Mouse (Mus musculus) kidney, embryonic 16.5 days (tissue): ENCODE results near the gene Smc5. TPM values are rescaled to one million over a fixed set of nuclear protein-coding genes. Genes with fewer than 3 reads are reported as not detected.

ENCODE experiments used
- ATAC-seq: fragments of 200-750 bp; cut with Nextera tagmentation; 2 replicates; pipeline ENCODE4 v1.8.0; 2017; ENCODE audit warnings: moderate TSS enrichment; ENCODE audit not compliant: low FRiP score, low TSS enrichment
- H3K27ac ChIP-seq: fragments of 300-500 bp; sonication (generic); 2 replicates; pipeline ENCODE4 v1.5.1; 2014; ENCODE audit warnings: low read length
- H3K27me3 ChIP-seq: fragments of 300-500 bp; sonication (generic); 2 replicates; pipeline ENCODE4 v1.6.1; 2014; ENCODE audit warnings: low read length, control low read depth, mixed read lengths; ENCODE audit not compliant: insufficient read depth
- H3K36me3 ChIP-seq: fragments of 300-500 bp; sonication (generic); 2 replicates; pipeline ENCODE4 v1.6.1; 2014; ENCODE audit warnings: low read length, control low read depth, mixed read lengths; ENCODE audit not compliant: insufficient read depth
- H3K4me1 ChIP-seq: fragments of 300-500 bp; sonication (generic); 2 replicates; pipeline ENCODE4 v1.6.1; 2014; ENCODE audit warnings: low read length, control low read depth, mixed read lengths; ENCODE audit not compliant: insufficient read depth
- H3K4me2 ChIP-seq: fragments of 300-500 bp; sonication (generic); replicated peaks from 2 replicates; pipeline ENCODE4 v1.6.1; 2014; ENCODE audit warnings: low read depth, low read length
- H3K4me3 ChIP-seq: fragments of 300-500 bp; sonication (generic); 2 replicates; pipeline ENCODE4 v1.5.1; 2014; ENCODE audit warnings: mild to moderate bottlenecking, low read length
- H3K9ac ChIP-seq: fragments of 300-500 bp; sonication (generic); replicated peaks from 2 replicates; pipeline ENCODE4 v1.6.1; 2014; ENCODE audit warnings: low read length
- H3K9me3 ChIP-seq: fragments of 300-500 bp; sonication (generic); 2 replicates; pipeline ENCODE4 v1.6.1; 2016; ENCODE audit warnings: low read length, control low read depth
- WGBS: fragments of 180-500 bp; shearing (Covaris S2); extraction: QIAGEN DNeasy Blood & Tissue Kit; methylation state at CpG from one replicate; pipeline ENCODE4 v1.1.7; 2014; 5-methylcytosine and 5-hydroxymethylcytosine counted together
- polyA plus RNA-seq: library from polyadenylated mRNA; unstranded; fragments of >200 nt; fragmentation: Nextera tagmentation; extraction: Ambion mirVana; gene quantifications from 2 replicates; pipeline ENCODE4 v1.2.1, GENCODE M21; 2015

The Smc5 gene
- polyA plus RNA-seq, 1 experiment from 2014 or later: 27.6 TPM

GRCm38 (mm10) chr19:23171136-23171535 is 102.6 kb downstream of the Smc5 start:
- 92% methylated on average over 2 of the region's 2 CpGs for WGBS
- Histone ChIP-seq H3K4me3 (no peak overlapping the region), H3K9me3 (no peaks in the 10 kb centered on the region), H3K4me1 (0 out of 2 replicates have a peak, but pooled peaks cover 4% of the 10 kb centered on the region), H3K4me2 (no peak overlapping the region), H3K9ac (no peak overlapping the region), H3K27ac (no peak overlapping the region), H3K27me3 (no peaks in the 10 kb centered on the region), H3K36me3 (no peaks in the 10 kb centered on the region)
- no peak for ATAC-seq

GRCm38 (mm10) chr19:23170476-23170875 is 103.2 kb downstream of the Smc5 start:
- H3K4me3 ChIP-seq: no peak overlapping the region
- ATAC-seq: no peak
- H3K9me3 ChIP-seq: no peaks in the 10 kb centered on the region
- no peaks in the 10 kb centered on the region for H3K36me3 ChIP-seq
- no peak overlapping the region for H3K4me2 ChIP-seq
- H3K4me1 ChIP-seq: no peaks in the 10 kb centered on the region
- no peak overlapping the region for H3K27ac ChIP-seq
- 90% methylated on average over 5 of the region's 5 CpGs for WGBS
- H3K27me3 ChIP-seq: no peaks in the 10 kb centered on the region
- no peak overlapping the region for H3K9ac ChIP-seq

- no peak overlapping the region for H3K4me3 ChIP-seq
- ATAC-seq: no peak
- WGBS: 89% methylated on average over 2 of the region's 2 CpGs
Observed at GRCm38 (mm10) chr19:23169659-23170050, 104.0 kb downstream of the Smc5 start.

GRCm38 (mm10) chr19:23168899-23169658 is 104.6 kb downstream of the Smc5 start:
- no peak for ATAC-seq
- H3K4me2 ChIP-seq: no peak overlapping the region
- H3K27ac ChIP-seq: no peak overlapping the region
- H3K9ac ChIP-seq: no peak overlapping the region
- H3K27me3 ChIP-seq: no peaks in the 10 kb centered on the region
- H3K9me3 ChIP-seq: no peaks in the 10 kb centered on the region
- WGBS: 71% methylated on average over 5 of the region's 5 CpGs
- H3K36me3 ChIP-seq: no peaks in the 10 kb centered on the region
- H3K4me1 ChIP-seq: no peaks in the 10 kb centered on the region
- H3K4me3 ChIP-seq: no peak overlapping the region

More at GRCm38 (mm10) chr19:23169659-23170050, 104.0 kb downstream of the Smc5 start:
- H3K4me2 ChIP-seq: no peak overlapping the region
- no peaks in the 10 kb centered on the region for H3K36me3 ChIP-seq
- no peak overlapping the region for H3K9ac ChIP-seq
- H3K27ac ChIP-seq: no peak overlapping the region
- H3K27me3 ChIP-seq: no peaks in the 10 kb centered on the region
- no peaks in the 10 kb centered on the region for H3K9me3 ChIP-seq
- no peaks in the 10 kb centered on the region for H3K4me1 ChIP-seq

- H3K4me3 ChIP-seq: no peak overlapping the region
- no peaks in the 10 kb centered on the region for H3K36me3 ChIP-seq
- no peak overlapping the region for H3K4me2 ChIP-seq
- 80% methylated on average over 11 of the region's 11 CpGs for WGBS
- H3K27me3 ChIP-seq: no peaks in the 10 kb centered on the region
- H3K27ac ChIP-seq: no peak overlapping the region
- ATAC-seq: no peak
- H3K9me3 ChIP-seq: no peaks in the 10 kb centered on the region
- H3K4me1 ChIP-seq: no peaks in the 10 kb centered on the region
- no peak overlapping the region for H3K9ac ChIP-seq
Observed at GRCm38 (mm10) chr19:23166550-23167284, 107.0 kb downstream of the Smc5 start.

GRCm38 (mm10) chr19:23164651-23165240 is 109.0 kb downstream of the Smc5 start:
- WGBS: 89% methylated on average over 13 of the region's 16 CpGs
- no peaks in the 10 kb centered on the region for H3K27me3 ChIP-seq
- H3K4me1 ChIP-seq: no peaks in the 10 kb centered on the region
- no peak overlapping the region for H3K4me3 ChIP-seq
- H3K9me3 ChIP-seq: no peaks in the 10 kb centered on the region
- H3K9ac ChIP-seq: no peak overlapping the region
- H3K27ac ChIP-seq: no peak overlapping the region
- no peak overlapping the region for H3K4me2 ChIP-seq
- ATAC-seq: no peak
- no peaks in the 10 kb centered on the region for H3K36me3 ChIP-seq

GRCm38 (mm10) chr19:23163361-23163760 is 110.3 kb downstream of the Smc5 start:
- H3K4me1 ChIP-seq: no peaks in the 10 kb centered on the region
- H3K36me3 ChIP-seq: no peaks in the 10 kb centered on the region
- no peak overlapping the region for H3K4me3 ChIP-seq
- no peak overlapping the region for H3K9ac ChIP-seq
- ATAC-seq: no peak
- no peak overlapping the region for H3K4me2 ChIP-seq
- H3K27me3 ChIP-seq: no peaks in the 10 kb centered on the region
- H3K27ac ChIP-seq: no peak overlapping the region
- H3K9me3 ChIP-seq: no peaks in the 10 kb centered on the region
- 50% methylated on average over 3 of the region's 3 CpGs for WGBS

- peak; percentile 61; the same call in 1 of the 2 replicates for ATAC-seq
- no peaks in the 10 kb centered on the region for H3K9me3 ChIP-seq
- H3K4me2 ChIP-seq: no peak overlapping the region
- 75% methylated on average over 6 of the region's 6 CpGs for WGBS
- H3K36me3 ChIP-seq: no peaks in the 10 kb centered on the region
- no peak overlapping the region for H3K9ac ChIP-seq
- no peak overlapping the region for H3K4me3 ChIP-seq
- no peak overlapping the region for H3K27ac ChIP-seq
- no peaks in the 10 kb centered on the region for H3K4me1 ChIP-seq
- H3K27me3 ChIP-seq: no peaks in the 10 kb centered on the region
Observed at GRCm38 (mm10) chr19:23162877-23163276, 110.8 kb downstream of the Smc5 start.

GRCm38 (mm10) chr19:23162387-23162809 is 111.3 kb downstream of the Smc5 start:
- H3K9me3 ChIP-seq: no peaks in the 10 kb centered on the region
- H3K4me1 ChIP-seq: no peaks in the 10 kb centered on the region
- no peak overlapping the region for H3K4me3 ChIP-seq
- H3K4me2 ChIP-seq: no peak overlapping the region
- no peaks in the 10 kb centered on the region for H3K36me3 ChIP-seq
- H3K27me3 ChIP-seq: no peaks in the 10 kb centered on the region
- peak; percentile 39; the same call in 1 of the 2 replicates for ATAC-seq
- no peak overlapping the region for H3K9ac ChIP-seq
- no peak overlapping the region for H3K27ac ChIP-seq
- 27% methylated on average over 8 of the region's 8 CpGs for WGBS
